Mouse (Mus musculus) Patski (cell line): Measurements from ENCODE around the gene Kremen1. TPM values are rescaled to one million over a fixed set of nuclear protein-coding genes. Genes with fewer than 3 reads are reported as not detected.

Experiments
- ATAC-seq: fragments of 100-300 bp; one replicate; pipeline ENCODE4 v1.8.0; 2021
- CTCF ChIA-PET: fragments of 350-600 bp; sonication (Branson Sonifier 250); formaldehyde crosslinking; loops from one replicate; lab custom pipeline; 2022; ENCODE audit warnings: inconsistent platforms; lab: Charles Lee
- POLR2A ChIA-PET: fragments of 350-600 bp; sonication (Branson Sonifier 250); formaldehyde crosslinking; loops from one replicate; lab custom pipeline; 2022; ENCODE audit warnings: antibody characterized with exemption, inconsistent platforms; lab: Charles Lee
- DNase-seq: peaks from one replicate; pipeline ENCODE4 v3.0.0-alpha.2; 2011; ENCODE audit warnings: low read depth, low spot score
- H3K27me3 ChIP-seq: fragments of 371-371 bp; one replicate; pipeline ENCODE4 v1.5.1; 2021
- CTCF ChIP-seq: fragments of 100-300 bp; IDR thresholded peaks from one replicate; pipeline ENCODE4 v1.5.1; 2021
- in situ Hi-C: fragments of 300-500 bp; cut with MboI; formaldehyde crosslinking; loops from 3 replicates; pipeline ENCODE4 v1.11.1; 2018; ENCODE audit warnings: low pct_unique_long_range_greater_than_20kb, mixed read lengths
- polyA plus RNA-seq: library from polyadenylated mRNA; unstranded; gene quantifications from one replicate; pipeline ENCODE4 v1.2.3, GENCODE M21; 2021

Kremen1 gene
- polyA plus RNA-seq, 1 experiment from 2014 or later: 73.0 TPM

DNA sequence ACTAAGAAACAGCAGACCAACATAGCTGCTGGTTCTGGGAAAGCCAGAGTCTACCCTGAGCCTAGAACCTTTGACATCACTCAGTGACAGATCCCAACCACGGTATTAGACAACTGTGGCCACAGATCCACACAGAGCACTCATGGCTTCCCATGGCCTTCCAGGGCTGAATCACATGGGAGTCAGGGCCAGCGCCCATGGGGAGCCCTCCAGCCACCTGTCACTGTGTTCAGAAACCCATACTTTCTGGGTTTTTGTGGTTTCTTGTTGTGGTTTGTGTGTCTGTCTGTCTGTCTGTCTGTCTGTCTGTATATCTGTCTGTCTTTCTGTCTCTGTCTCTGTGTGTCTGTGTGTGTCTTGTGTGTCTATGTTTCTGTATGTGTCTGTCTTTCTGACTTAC lies 85.5 kb downstream of the Kremen1 start:
- POLR2A ChIA-PET: no interaction called here
- in situ Hi-C loops: no loop called here

DNA sequence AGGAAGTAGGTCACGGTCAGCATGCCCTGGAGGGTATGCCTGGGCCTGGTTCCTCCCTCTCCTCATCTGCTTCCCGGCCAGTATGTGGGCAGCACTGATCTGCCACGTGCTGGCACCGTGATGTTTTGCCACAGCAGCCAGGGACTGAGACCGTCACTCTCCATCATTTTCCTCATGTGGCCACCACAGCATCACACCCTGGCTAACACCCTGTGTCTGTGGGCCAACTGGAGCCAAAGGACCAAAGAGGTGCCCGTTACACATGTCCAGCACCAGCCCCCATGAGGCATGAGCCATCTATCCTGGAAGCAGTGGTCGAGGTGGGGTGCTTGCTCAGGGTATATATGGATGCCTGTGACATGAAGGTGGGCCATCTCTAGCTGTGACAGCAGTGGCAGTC lies 86.2 kb downstream of the Kremen1 start:
- CTCF ChIA-PET: no interaction called here
- DNase-seq: no peak
- TF ChIP-seq CTCF: no peak
- in situ Hi-C loops: no loop called here
- POLR2A ChIA-PET: no interaction called here
- no peak for ATAC-seq
- H3K27me3 ChIP-seq: no peaks in the 10 kb centered on the region

More for the DNA sequence above, 85.5 kb downstream of the Kremen1 start:
- DNase-seq: no peak
- H3K27me3 ChIP-seq: no peaks in the 10 kb centered on the region
- ATAC-seq: no peak
- no peak for TF ChIP-seq CTCF
- CTCF ChIA-PET: no interaction called here

- no peak for TF ChIP-seq CTCF
- DNase-seq (no peak), ATAC-seq (no peak)
- no peaks in the 10 kb centered on the region for H3K27me3 ChIP-seq
- in situ Hi-C loops: no loop called here
- CTCF ChIA-PET: interaction anchor here (1.1 to 1.6 kb wide), 3 partner anchors 8 to 13 kb away, joined by 3 to 4 read pairs (median 3); no protein-coding TSS in a partner anchor
- POLR2A ChIA-PET: no interaction called here
These were observed 88.5 kb downstream of the Kremen1 start for GRCm38 (mm10) chr11:5172861-5173260.

DNA sequence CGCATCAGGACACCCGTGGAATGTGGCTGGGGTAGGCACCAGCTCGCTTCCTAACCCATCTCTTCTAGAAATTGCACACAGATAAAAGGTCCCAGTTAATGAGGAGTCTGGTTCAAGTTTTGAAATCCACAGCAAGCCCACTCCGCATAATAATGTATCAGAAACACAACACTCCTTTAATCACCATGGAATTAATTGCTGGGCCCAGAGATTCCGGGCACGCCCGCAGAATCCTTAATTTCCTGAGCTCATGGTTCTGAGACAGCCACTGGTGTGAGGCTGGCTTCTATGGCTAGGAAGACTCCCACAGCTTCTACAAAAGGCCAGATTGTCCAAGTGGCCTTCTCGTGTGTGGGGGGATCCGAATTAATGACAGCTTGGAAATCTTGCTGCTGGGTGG lies 94.0 kb downstream of the Kremen1 start:
- ATAC-seq (no peak), DNase-seq (no peak)
- H3K27me3 ChIP-seq: no peaks in the 10 kb centered on the region
- ChIA-PET CTCF (interaction anchor here (1.4 kb wide), 1 partner anchor 14 kb away, joined by 5 read pairs; no protein-coding TSS in a partner anchor), POLR2A (no interaction called here)
- TF ChIP-seq CTCF: no peak
- in situ Hi-C loops: no loop called here

DNA sequence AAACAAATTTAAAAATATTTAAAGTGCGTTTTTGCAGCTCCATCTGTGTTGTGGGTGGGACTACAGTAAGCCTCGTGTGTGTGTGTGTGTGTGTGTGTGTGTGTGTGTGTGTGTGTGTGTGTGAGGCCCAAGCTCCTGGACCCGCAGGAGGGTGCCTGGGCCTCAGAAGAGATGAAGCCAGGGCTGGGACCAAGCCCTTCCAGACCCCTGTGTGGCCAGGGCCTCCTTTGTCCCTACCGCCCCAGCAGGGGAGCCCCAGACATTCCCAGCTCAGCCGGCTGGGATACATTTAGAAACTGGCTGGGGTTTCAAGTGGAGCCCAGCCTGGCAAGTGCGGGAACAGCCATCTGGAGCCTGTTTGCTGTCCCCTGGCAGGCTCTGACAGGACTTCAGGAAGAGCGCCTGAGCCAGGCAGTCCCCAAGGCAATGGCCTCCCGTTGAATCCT lies 95.9 kb downstream of the Kremen1 start:
- in situ Hi-C loops: no loop called here
- ATAC-seq (no peak), DNase-seq (no peak)
- TF ChIP-seq CTCF: no peak
- H3K27me3 ChIP-seq: no peaks in the 10 kb centered on the region
- POLR2A ChIA-PET: no interaction called here
- CTCF ChIA-PET: no interaction called here

GRCm38 (mm10) chr11:5164310-5164709 lies 97.0 kb downstream of the Kremen1 start:
- no peak for DNase-seq
- POLR2A ChIA-PET: interaction anchor here (0.6 kb wide), 1 partner anchor 38 kb away, joined by 3 read pairs; no protein-coding TSS in a partner anchor
- no peak for ATAC-seq
- CTCF ChIA-PET: no interaction called here
- no peak for TF ChIP-seq CTCF
- H3K27me3 ChIP-seq: peaks cover 3% of the 10 kb centered on the region
- in situ Hi-C loops: no loop called here

- ATAC-seq: no peak
- DNase-seq: no peak
- no peak for TF ChIP-seq CTCF
- ChIA-PET POLR2A (no interaction called here), CTCF (interaction anchor here (1.0 to 1.3 kb wide), 2 partner anchors 9 to 48 kb away, joined by 3 to 4 read pairs; no protein-coding TSS in a partner anchor)
- peaks cover 3% of the 10 kb centered on the region for H3K27me3 ChIP-seq
- in situ Hi-C loops: no loop called here
These were observed 97.9 kb downstream of the Kremen1 start for GRCm38 (mm10) chr11:5163421-5163820.

DNA sequence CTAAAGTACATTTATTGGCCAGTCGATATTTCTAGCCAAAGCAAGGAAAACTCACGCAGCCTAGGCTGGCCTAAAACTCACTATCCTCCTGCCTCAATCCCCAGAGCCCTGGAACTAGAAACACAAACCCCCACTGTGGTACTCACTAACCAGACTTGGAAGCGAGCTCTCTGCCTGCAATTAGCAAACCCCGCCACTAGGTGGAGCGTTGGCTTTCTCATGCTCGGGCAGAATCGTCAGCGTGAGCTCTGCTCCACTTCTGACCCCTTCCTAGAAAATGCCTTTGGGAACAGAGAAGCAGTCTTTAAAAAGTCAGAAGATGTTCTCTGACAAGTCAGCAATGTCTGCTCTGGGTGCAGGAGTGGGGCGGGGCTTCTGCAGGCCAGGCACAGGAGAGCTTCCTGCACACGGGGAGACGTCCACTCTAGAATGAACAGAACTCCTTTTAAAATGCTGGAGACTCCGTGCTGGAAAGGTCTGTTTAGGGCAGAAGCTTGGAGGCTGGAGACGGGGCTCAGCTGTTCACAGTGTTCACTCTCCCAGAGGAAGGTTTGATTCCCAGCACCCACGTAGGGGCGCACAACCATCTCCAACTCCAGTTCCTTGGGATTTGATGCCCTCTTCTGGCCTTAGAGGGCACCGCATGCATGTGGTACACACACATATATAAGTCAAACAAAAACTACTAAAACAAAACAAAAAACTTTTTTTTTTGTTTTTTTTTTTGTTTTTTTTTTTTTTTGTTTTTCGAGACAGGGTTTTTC lies 100.5 kb downstream of the Kremen1 start:
- H3K27me3 ChIP-seq: peaks cover 12% of the 10 kb centered on the region
- DNase-seq: no peak
- ChIA-PET CTCF (interaction anchor here (1.0 kb wide), 2 partner anchors 19 to 46 kb away, joined by 3 to 4 read pairs; no protein-coding TSS in a partner anchor), POLR2A (interaction anchor here (0.6 kb wide), 1 partner anchor 418 kb away, joined by 4 read pairs; no protein-coding TSS in a partner anchor)
- ATAC-seq: no peak
- in situ Hi-C loops: no loop called here
- no peak for TF ChIP-seq CTCF

DNA sequence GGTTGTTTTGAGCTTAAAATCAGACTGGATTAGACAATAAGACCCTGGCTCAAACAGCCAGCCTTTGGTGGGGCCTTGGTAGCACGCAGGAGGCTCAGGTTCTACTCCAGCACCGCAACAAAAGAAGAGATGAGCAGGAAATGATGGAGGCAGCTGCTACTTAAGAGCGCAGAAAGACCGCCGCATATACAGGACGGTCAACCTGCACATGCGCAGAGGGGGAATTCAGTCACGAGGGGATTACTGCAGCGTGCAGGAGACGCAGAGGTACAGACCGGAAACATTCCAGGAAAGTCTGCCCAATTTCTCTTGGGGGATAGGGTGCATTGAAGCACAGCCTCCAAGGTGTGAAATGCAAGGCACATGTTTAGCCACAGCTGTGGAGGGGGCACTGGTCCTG lies 103.3 kb downstream of the Kremen1 start:
- CTCF ChIA-PET: no interaction called here
- ATAC-seq (no peak), DNase-seq (no peak)
- POLR2A ChIA-PET: interaction anchor here (0.6 kb wide), 1 partner anchor 9 kb away, joined by 3 read pairs; no protein-coding TSS in a partner anchor
- TF ChIP-seq CTCF: no peak
- H3K27me3 ChIP-seq: peaks cover 12% of the 10 kb centered on the region
- in situ Hi-C loops: no loop called here

DNA sequence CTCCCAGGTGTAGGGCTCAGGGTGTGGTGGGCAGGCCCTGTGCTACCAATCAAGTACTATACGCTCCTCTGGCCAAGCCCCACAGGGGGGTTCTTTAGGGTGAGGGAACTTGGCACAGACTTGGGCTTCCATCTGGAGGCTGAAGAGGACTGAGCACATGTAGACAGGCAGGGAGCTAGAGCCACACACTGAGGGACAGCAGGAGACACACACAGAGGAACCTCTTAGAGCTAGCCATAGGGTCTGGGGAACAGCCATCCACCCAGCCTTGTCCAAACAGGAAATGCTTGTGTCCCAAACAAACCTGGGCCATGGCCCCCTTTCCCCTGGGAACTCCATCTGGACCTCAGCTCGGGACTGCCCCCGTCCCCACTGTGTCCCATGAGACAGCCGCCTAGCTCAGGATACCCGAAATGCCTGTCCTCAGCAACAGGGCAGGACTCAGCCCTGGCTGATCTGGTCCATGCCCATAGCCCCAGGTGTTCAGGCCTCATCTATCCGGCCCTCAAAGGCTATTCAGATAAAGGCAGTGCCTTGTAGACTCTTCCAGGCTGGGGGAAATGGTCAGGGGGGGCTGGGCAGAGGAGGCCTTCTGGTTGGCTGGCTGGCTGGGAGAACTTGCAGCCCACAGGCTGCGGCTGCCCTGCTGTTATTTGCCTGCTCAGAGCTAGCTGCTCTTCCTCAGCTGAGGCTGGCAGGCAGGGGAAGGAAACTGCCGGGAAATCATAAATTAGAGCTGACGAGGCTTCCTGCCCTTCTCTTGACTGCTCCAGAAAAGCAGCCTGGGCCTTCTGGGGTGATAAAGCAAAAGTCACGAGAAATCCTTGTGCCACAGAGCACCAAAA lies 106.2 kb downstream of the Kremen1 start:
- ATAC-seq (no peak), DNase-seq (no peak)
- no peak for TF ChIP-seq CTCF
- ChIA-PET POLR2A (no interaction called here), CTCF (interaction anchor here (1.1 to 1.3 kb wide), 2 partner anchors 40 to 41 kb away, joined by 3 read pairs; no protein-coding TSS in a partner anchor)
- in situ Hi-C loops: no loop called here
- H3K27me3 ChIP-seq: peaks cover 24% of the 10 kb centered on the region
